Mouse (Mus musculus) olfactory bulb, adult 2 months (tissue): ENCODE measurements at regions not wholly inside any gene's neighbourhood (a gene's known extent, or its start where the extent isn't known, plus 50 kb on each side); places are given as distances from the start of the nearest gene placed in this dataset.

Experiments used
- H3K27ac ChIP-seq: fragments of 200-500 bp; 2 replicates; pipeline ENCODE4 v1.5.1; 2012; ENCODE audit warnings: low read depth, low read length; ENCODE audit not compliant: insufficient read depth
- H3K4me1 ChIP-seq: fragments of 200-500 bp; 2 replicates; pipeline ENCODE4 v1.6.1; 2012; ENCODE audit warnings: low read length; ENCODE audit not compliant: control insufficient read depth, insufficient read depth
- H3K4me3 ChIP-seq: fragments of 200-500 bp; 2 replicates; pipeline ENCODE4 v1.5.1; 2012; ENCODE audit warnings: mild to moderate bottlenecking, low read depth, low read length, moderate library complexity; ENCODE audit not compliant: insufficient read depth
- CTCF ChIP-seq: fragments of 200-500 bp; IDR thresholded peaks from 2 replicates; pipeline ENCODE4 v1.5.1; 2012; ENCODE audit warnings: low read depth, mild to moderate bottlenecking, low read length, moderate library complexity; ENCODE audit not compliant: insufficient read depth
- POLR2A ChIP-seq: fragments of 200-500 bp; IDR thresholded peaks from 2 replicates; pipeline ENCODE4 v1.6.1; 2012; ENCODE audit warnings: mild to moderate bottlenecking, low read depth, low read length, moderate library complexity; ENCODE audit not compliant: insufficient read depth
- WGBS: fragments of 180-500 bp; shearing (Covaris S2); methylation state at CpG from one replicate; pipeline ENCODE4 v1.1.7; 2018; 5-methylcytosine and 5-hydroxymethylcytosine counted together

GRCm38 (mm10) chr17:4113021-4113420, 417.0 kb upstream of the Nox3 start:
- TF ChIP-seq CTCF (no peak), POLR2A (no peak)
- Histone ChIP-seq H3K4me1 (no peaks in the 10 kb centered on the region), H3K4me3 (no peak overlapping the region), H3K27ac (no peak overlapping the region)
- WGBS = 77% methylated on average over 4 of the region's 4 CpGs

DNA sequence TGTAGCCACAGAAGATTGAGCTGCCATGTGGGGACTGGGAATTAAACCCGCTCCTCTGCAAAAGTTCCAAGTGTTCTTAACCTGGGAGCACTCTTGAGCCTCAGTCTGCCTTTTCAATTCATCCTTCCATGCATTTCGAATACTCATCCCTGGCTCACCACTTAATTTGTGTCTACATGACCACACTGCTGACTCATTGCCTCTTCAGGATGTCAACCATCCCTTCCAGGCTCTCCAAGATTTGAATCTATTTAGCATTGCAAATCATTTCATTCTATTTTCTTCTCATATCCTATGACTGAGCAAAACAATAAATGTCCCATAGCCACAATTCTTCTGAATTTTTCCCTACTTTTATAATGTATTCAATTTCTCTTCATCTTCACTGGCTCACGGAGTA, 420.4 kb upstream of the Nox3 start:
- WGBS = 89% methylated on average over 3 of the region's 3 CpGs
- H3K27ac ChIP-seq = no peak overlapping the region
- no peak overlapping the region for H3K4me3 ChIP-seq
- TF ChIP-seq POLR2A (no peak), CTCF (no peak)
- no peaks in the 10 kb centered on the region for H3K4me1 ChIP-seq

- no peak overlapping the region for H3K4me3 ChIP-seq
- no peak overlapping the region for H3K27ac ChIP-seq
- WGBS = 46% methylated on average over 3 of the region's 3 CpGs
- H3K4me1 ChIP-seq = no peaks in the 10 kb centered on the region
- TF ChIP-seq POLR2A (no peak), CTCF (no peak)
Measured at GRCm38 (mm10) chr17:4133678-4134077, 437.6 kb upstream of the Nox3 start.

DNA sequence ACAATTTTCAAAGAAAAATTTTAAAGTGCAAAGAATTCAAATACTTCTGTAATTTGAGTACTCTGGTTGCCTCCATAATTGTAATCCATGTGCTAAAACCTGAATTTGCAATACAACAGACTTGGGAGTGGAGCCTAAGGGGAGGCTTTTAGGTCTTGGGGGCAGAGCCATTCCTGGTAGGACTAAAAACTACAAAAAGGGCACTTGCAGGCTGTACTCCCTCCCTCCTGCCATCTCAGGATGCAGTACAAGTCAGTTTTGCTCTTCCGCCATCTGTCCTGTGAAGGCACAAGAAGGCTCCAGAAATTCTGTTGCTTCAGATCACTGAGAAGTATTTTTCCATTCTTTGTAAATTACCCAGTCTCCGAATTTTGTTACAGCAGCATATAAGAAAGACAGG, 467.4 kb upstream of the Nox3 start:
- TF ChIP-seq CTCF (no peak), POLR2A (no peak)
- 88% methylated on average over 2 of the region's 2 CpGs for WGBS
- no peak overlapping the region for H3K4me3 ChIP-seq
- H3K4me1 ChIP-seq = no peaks in the 10 kb centered on the region
- H3K27ac ChIP-seq = no peak overlapping the region

GRCm38 (mm10) chr17:4173951-4174361, 477.9 kb upstream of the Nox3 start:
- no peak overlapping the region for H3K4me3 ChIP-seq
- no peaks in the 10 kb centered on the region for H3K4me1 ChIP-seq
- TF ChIP-seq POLR2A (no peak), CTCF (no peak)
- no peak overlapping the region for H3K27ac ChIP-seq
- WGBS = 92% methylated on average over 4 of the region's 4 CpGs

- no peaks in the 10 kb centered on the region for H3K4me1 ChIP-seq
- TF ChIP-seq CTCF (no peak), POLR2A (no peak)
- H3K4me3 ChIP-seq = no peak overlapping the region
- WGBS = 94% methylated on average over 9 of the region's 9 CpGs
- no peak overlapping the region for H3K27ac ChIP-seq
Measured at GRCm38 (mm10) chr17:4175006-4175405, 478.9 kb upstream of the Nox3 start.

- TF ChIP-seq POLR2A (no peak), CTCF (no peak)
- H3K4me3 ChIP-seq = no peak overlapping the region
- H3K4me1 ChIP-seq = no peaks in the 10 kb centered on the region
- WGBS = 56% methylated on average over 3 of the region's 3 CpGs
- H3K27ac ChIP-seq = no peak overlapping the region
Measured at GRCm38 (mm10) chr17:4176524-4176923, 480.5 kb upstream of the Nox3 start.

DNA sequence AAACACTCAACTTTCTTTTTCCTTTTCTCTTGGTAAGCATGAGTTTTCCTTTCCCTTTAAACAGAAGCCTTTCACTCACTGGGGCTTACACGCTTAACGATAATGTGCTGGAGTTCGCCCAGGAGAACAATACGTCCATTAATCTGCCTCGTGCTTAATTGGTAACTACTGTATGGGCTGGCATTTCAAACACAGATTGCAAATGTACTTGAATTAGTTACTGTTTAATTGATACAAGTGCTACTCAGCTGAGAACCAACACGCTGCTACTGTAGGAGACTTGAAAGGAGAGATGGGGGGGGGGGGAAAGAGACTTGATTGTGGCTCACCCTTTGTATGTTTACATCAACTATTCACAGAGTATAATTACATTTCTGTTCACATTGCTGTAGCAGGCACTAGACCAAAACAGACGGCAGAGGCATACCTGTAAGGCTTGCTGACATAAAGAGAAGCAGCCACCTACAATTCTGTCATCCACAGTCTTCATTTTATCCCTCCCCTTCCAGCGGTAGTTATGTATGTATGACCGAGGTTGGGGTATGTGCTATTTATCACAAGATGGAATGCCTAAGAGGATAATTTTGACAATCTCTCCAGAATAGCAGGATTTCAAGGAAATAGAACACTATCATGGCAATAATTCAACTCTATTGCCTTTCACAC, 481.6 kb upstream of the Nox3 start:
- TF ChIP-seq POLR2A (no peak), CTCF (no peak)
- WGBS = 37% methylated on average over 9 of the region's 9 CpGs
- Histone ChIP-seq H3K4me3 (no peak overlapping the region), H3K4me1 (no peaks in the 10 kb centered on the region), H3K27ac (no peak overlapping the region)

DNA sequence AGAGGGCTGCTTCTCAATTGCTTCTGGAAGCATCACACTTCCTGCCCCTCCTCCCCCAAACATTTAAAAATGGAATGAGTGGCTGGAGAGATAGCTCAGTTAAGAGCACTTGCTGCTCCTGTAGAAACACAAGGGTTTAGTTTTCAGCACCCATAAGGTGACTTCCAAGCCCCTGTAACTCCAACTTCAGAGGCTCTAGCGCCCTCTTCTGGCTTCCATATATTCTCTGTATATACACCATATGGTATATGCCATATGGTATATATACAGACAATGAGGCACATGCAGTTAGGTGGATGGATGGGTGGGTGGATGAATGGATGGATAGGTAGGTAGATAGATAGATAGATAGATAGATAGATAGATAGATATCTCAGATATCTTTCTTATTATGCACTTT, 483.2 kb upstream of the Nox3 start:
- TF ChIP-seq POLR2A (no peak), CTCF (no peak)
- Histone ChIP-seq H3K4me1 (no peaks in the 10 kb centered on the region), H3K27ac (no peak overlapping the region), H3K4me3 (no peak overlapping the region)
- WGBS = 55% methylated on average over 1 of the region's 1 CpGs

GRCm38 (mm10) chr17:4182106-4182505, 486.0 kb upstream of the Nox3 start:
- Histone ChIP-seq H3K27ac (no peak overlapping the region), H3K4me3 (no peak overlapping the region), H3K4me1 (no peaks in the 10 kb centered on the region)
- WGBS = 91% methylated on average over 1 of the region's 1 CpGs
- TF ChIP-seq POLR2A (no peak), CTCF (no peak)
